Mouse (Mus musculus) CH12.LX (cell line): ENCODE results near the gene Pcbp4. TPM values are rescaled to one million over a fixed set of nuclear protein-coding genes. Genes with fewer than 3 reads are reported as not detected.
"Not testable (repeated sequence)": the region's sequence is repeated elsewhere in the genome, so short reads cannot be mapped to it uniquely, and the experiment has no call there.

ENCODE experiments used
- DNase-seq: peaks from one replicate; pipeline ENCODE4 v3.0.0-alpha.2; 2013; ENCODE audit errors: extremely low read depth
- H3K27ac ChIP-seq: 2 replicates; pipeline ENCODE4 v1.5.1; 2012; ENCODE audit warnings: low read depth, mild to moderate bottlenecking, control low read depth, moderate library complexity; ENCODE audit not compliant: insufficient read depth
- H3K27me3 ChIP-seq: replicated peaks from 2 replicates; pipeline ENCODE3; 2012; ENCODE audit warnings: inconsistent platforms
- H3K36me3 ChIP-seq, 2 experiments: replicated peaks in 1 of 2; 2 replicates each; pipeline versions ENCODE3 to v1.6.1; 2012; ENCODE audit warnings: inconsistent platforms in 1 of 2, low read length in 1 of 2, mild to moderate bottlenecking in 1 of 2, mixed read lengths in 1 of 2, moderate library complexity in 1 of 2; ENCODE audit not compliant: control insufficient read depth in 1 of 2, insufficient read depth in 1 of 2
- H3K4me1 ChIP-seq, 2 experiments: 2 replicates each; pipeline ENCODE4 v1.6.1; 2012; ENCODE audit warnings: inconsistent platforms in 1 of 2, moderate library complexity in 1 of 2; ENCODE audit not compliant: insufficient read depth in 2 of 2, control insufficient read depth in 1 of 2
- H3K4me2 ChIP-seq: 2 replicates; pipeline ENCODE4 v1.6.1; 2012; ENCODE audit warnings: low read depth, mild to moderate bottlenecking, control low read depth; ENCODE audit not compliant: poor library complexity, insufficient read depth, severe bottlenecking
- H3K4me3 ChIP-seq, 3 experiments: fragments of 150-350 bp in 1 of 3; sonication (generic) in 1 of 3; replicated peaks in 1 of 3; 2 replicates each; pipeline versions ENCODE3 to v1.5.1; 2011 to 2012; ENCODE audit warnings: low read depth in 2 of 3, low read length in 2 of 3, mild to moderate bottlenecking in 2 of 3, moderate library complexity in 2 of 3, control low read depth in 1 of 3, improper control_type of control experiment in 1 of 3, inconsistent platforms in 1 of 3, mixed read lengths in 1 of 3; ENCODE audit not compliant: poor library complexity in 1 of 3
- H3K79me2 ChIP-seq: replicated peaks from 2 replicates; pipeline ENCODE4 v1.6.1; 2012; ENCODE audit warnings: mild to moderate bottlenecking, moderate library complexity; ENCODE audit not compliant: control insufficient read depth, poor library complexity, insufficient read depth, severe bottlenecking; ENCODE audit errors: extremely low read depth
- H3K9ac ChIP-seq: 2 replicates; pipeline ENCODE4 v1.6.1; 2012; ENCODE audit warnings: low read depth, mild to moderate bottlenecking, control low read depth, moderate library complexity; ENCODE audit not compliant: insufficient read depth
- H3K9me3 ChIP-seq: replicated peaks from 2 replicates; pipeline ENCODE3; 2012; ENCODE audit warnings: low read length, inconsistent platforms, mixed read lengths
- BHLHE40 ChIP-seq: IDR thresholded peaks from 2 replicates; pipeline ENCODE4 v1.6.1; 2011; ENCODE audit warnings: mild to moderate bottlenecking, low read depth, low read length, improper control_type of control experiment
- CHD1 ChIP-seq: IDR thresholded peaks from 2 replicates; pipeline ENCODE4 v1.6.1; 2012; ENCODE audit warnings: low read depth, low read length, improper control_type of control experiment, inconsistent platforms
- CHD2 ChIP-seq: IDR thresholded peaks from 2 replicates; pipeline ENCODE4 v1.6.1; 2011; ENCODE audit warnings: low read length, improper control_type of control experiment
- CTCF ChIP-seq, 2 experiments: IDR thresholded peaks in 1 of 2; conservative IDR thresholded peaks in 1 of 2; 2 replicates each; pipeline ENCODE4 v1.5.1; 2011 to 2012; ENCODE audit warnings: low read depth in 2 of 2, low read length in 2 of 2, improper control_type of control experiment in 1 of 2, inconsistent platforms in 1 of 2, mild to moderate bottlenecking in 1 of 2, moderate library complexity in 1 of 2
- GABPA ChIP-seq: IDR thresholded peaks from 2 replicates; pipeline ENCODE4 v1.6.1; 2012; ENCODE audit warnings: low read depth, low read length, improper control_type of control experiment, inconsistent platforms; ENCODE audit not compliant: insufficient replicate concordance
- IRF4 ChIP-seq: IDR thresholded peaks from 2 replicates; pipeline ENCODE4 v1.6.1; 2014; ENCODE audit warnings: low read depth, mild to moderate bottlenecking, inconsistent platforms, low read length, improper control_type of control experiment
- JUND ChIP-seq: conservative IDR thresholded peaks from 2 replicates; pipeline ENCODE4 v1.6.1; 2011; ENCODE audit warnings: low read depth, low read length, improper control_type of control experiment
- MAZ ChIP-seq: IDR thresholded peaks from 2 replicates; pipeline ENCODE4 v1.6.1; 2012; ENCODE audit warnings: low read depth, mild to moderate bottlenecking, inconsistent platforms, low read length, improper control_type of control experiment, moderate library complexity
- MYC ChIP-seq: IDR thresholded peaks from 2 replicates; pipeline ENCODE4 v1.6.1; 2011; ENCODE audit warnings: low read depth, mild to moderate bottlenecking, improper control_type of control experiment, low read length
- NELFE ChIP-seq: IDR thresholded peaks from 2 replicates; pipeline ENCODE4 v1.6.1; 2011; ENCODE audit warnings: low read depth, low read length, improper control_type of control experiment
- PAX5 ChIP-seq: IDR thresholded peaks from 2 replicates; pipeline ENCODE4 v1.6.1; 2012; ENCODE audit warnings: low read length, inconsistent platforms, mixed read lengths
- POLR2A ChIP-seq: IDR thresholded peaks from 2 replicates; pipeline ENCODE4 v1.6.1; 2011; ENCODE audit warnings: low read depth, mild to moderate bottlenecking, improper control_type of control experiment, low read length
- RCOR1 ChIP-seq: conservative IDR thresholded peaks from 2 replicates; pipeline ENCODE4 v1.6.1; 2012; ENCODE audit warnings: low read depth, mild to moderate bottlenecking, inconsistent platforms, low read length, improper control_type of control experiment
- TCF12 ChIP-seq: IDR thresholded peaks from 2 replicates; pipeline ENCODE4 v1.6.1; 2014; ENCODE audit warnings: low read depth, mild to moderate bottlenecking, inconsistent platforms, low read length, improper control_type of control experiment
- ZC3H11A ChIP-seq: IDR thresholded peaks from 2 replicates; pipeline ENCODE4 v1.6.1; 2012; ENCODE audit warnings: low read depth, mild to moderate bottlenecking, inconsistent platforms, low read length, improper control_type of control experiment
- ZNF384 ChIP-seq: IDR thresholded peaks from 2 replicates; pipeline ENCODE4 v1.6.1; 2012; ENCODE audit warnings: low read depth, low read length, improper control_type of control experiment, inconsistent platforms
- dilution Hi-C: fragments of 300-500 bp; cut with MboI; formaldehyde crosslinking; loops from 2 replicates; pipeline ENCODE4 v1.14.3; 2020; ENCODE audit warnings: low sequenced_read_pairs; ENCODE audit not compliant: extremely low pct_unique_long_range_greater_than_20kb, extremely low pct_ligation_motif_present
- in situ Hi-C: fragments of 300-500 bp; cut with MboI; formaldehyde crosslinking; loops from 3 replicates; pipeline ENCODE4 v1.14.3; 2019; ENCODE audit warnings: low sequenced_read_pairs, low pct_ligation_motif_present, low pct_unique_long_range_greater_than_20kb, mixed read lengths
- polyA plus RNA-seq: library from polyadenylated mRNA; unstranded; fragments of >175 nt; gene quantifications from 2 replicates; pipeline ENCODE4 v1.2.1, GENCODE M21; 2012; ENCODE audit warnings: low read depth; ENCODE audit not compliant: insufficient read length
- total RNA-seq, 2 experiments: library from RNA; depleted of rRNA; stranded (reverse); fragments of 300-350 nt in 1 of 2; fragments of >200 nt in 1 of 2; gene quantifications; 2 replicates each; pipeline ENCODE4 v1.2.3; 2012 to 2014

The Pcbp4 gene
- total and polyA plus RNA-seq, 3 experiments = 44.0 to 54.2 (median 44.1) TPM

GRCm38 (mm10) chr9:106483606-106484005 lies 30.5 kb downstream of the Pcbp4 start:
- no peak for DNase-seq
- no peaks in the 10 kb centered on the region for H3K9me3 ChIP-seq
- dilution Hi-C loops = no loop called here
- H3K36me3 ChIP-seq = peaks cover 59 to 77% of the 10 kb centered on the region in 2 experiments
- no peak overlapping the region for H3K27ac ChIP-seq
- H3K27me3 ChIP-seq = no peaks in the 10 kb centered on the region
- TF ChIP-seq BHLHE40 (no peak), PAX5 (no peak), ZNF384 (no peak)
- H3K9ac ChIP-seq = no peak overlapping the region
- peaks cover 11% of the 10 kb centered on the region for H3K79me2 ChIP-seq
- H3K4me1 ChIP-seq = peaks cover 6 to 27% of the 10 kb centered on the region in 2 experiments; a peak in 3 of 4 replicates
- no peak overlapping the region for H3K4me2 ChIP-seq
- H3K4me3 ChIP-seq = no peak overlapping the region
- in situ Hi-C loops = no loop called here

GRCm38 (mm10) chr9:106485076-106485475 lies 32.0 kb downstream of the Pcbp4 start:
- Histone ChIP-seq H3K27me3 (no peaks in the 10 kb centered on the region), H3K27ac (no peak overlapping the region), H3K9ac (no peak overlapping the region), H3K9me3 (no peaks in the 10 kb centered on the region), H3K4me3 (no peak overlapping the region), H3K4me2 (no peak overlapping the region), H3K36me3 (peaks cover 51 to 68% of the 10 kb centered on the region in 2 experiments), H3K79me2 (no peaks in the 10 kb centered on the region), H3K4me1 (peaks cover 0 to 12% of the 10 kb centered on the region in 2 experiments; a peak in 2 of 4 replicates)
- dilution Hi-C loops = no loop called here
- DNase-seq = no peak
- in situ Hi-C loops = no loop called here
- TF ChIP-seq CHD2 = no peak
- TF ChIP-seq MAZ = no peak
- no peak for TF ChIP-seq IRF4
- TF ChIP-seq CTCF (conservative IDR thresholded peaks at IDR 0.05 in 1 of 2, IDR thresholded peaks at IDR 0.05 in 1 of 2; ENCODE audit: low read depth in 2 of 2, low read length in 2 of 2) = no peak
- no peak for TF ChIP-seq CHD1
- no peak for TF ChIP-seq GABPA
- no peak for TF ChIP-seq POLR2A
- TF ChIP-seq NELFE = no peak
- no peak for TF ChIP-seq RCOR1
- no peak for TF ChIP-seq JUND
- TF ChIP-seq TCF12 = no peak
- no peak for TF ChIP-seq MYC
- TF ChIP-seq ZC3H11A = no peak
- TF ChIP-seq ZNF384 = no peak

GRCm38 (mm10) chr9:106487602-106488001 lies 34.5 kb downstream of the Pcbp4 start:
- DNase-seq, H3K79me2 ChIP-seq, H3K4me2 ChIP-seq, H3K4me3 ChIP-seq, in situ Hi-C loops, H3K9ac ChIP-seq, H3K9me3 ChIP-seq, dilution Hi-C loops, H3K27me3 ChIP-seq, H3K27ac ChIP-seq, H3K4me1 ChIP-seq: not testable (repeated sequence)
- peaks cover 31 to 48% of the 10 kb centered on the region in 2 experiments for H3K36me3 ChIP-seq
